Mouse (Mus musculus) olfactory bulb, adult 2 months (tissue): ENCODE results near the gene Itga6.

Experiments used
- CTCF ChIP-seq: fragments of 200-500 bp; IDR thresholded peaks from 2 replicates; pipeline ENCODE4 v1.5.1; 2012; ENCODE audit warnings: low read depth, mild to moderate bottlenecking, low read length, moderate library complexity; ENCODE audit not compliant: insufficient read depth
- POLR2A ChIP-seq: fragments of 200-500 bp; IDR thresholded peaks from 2 replicates; pipeline ENCODE4 v1.6.1; 2012; ENCODE audit warnings: mild to moderate bottlenecking, low read depth, low read length, moderate library complexity; ENCODE audit not compliant: insufficient read depth

GRCm38 (mm10) chr2:71775201-71775611 is 29.8 kb downstream of the Itga6 start:
- no peak for TF ChIP-seq POLR2A
- TF ChIP-seq CTCF, result no peak
